Mouse (Mus musculus) heart, adult 2 months (tissue): Measurements from ENCODE around the gene 1700016D06Rik. TPM values are rescaled to one million over a fixed set of nuclear protein-coding genes. Genes with fewer than 3 reads are reported as not detected.
A peak's percentile ranks its signal among the peaks of the same experiment; 100 is the strongest.

Experiments used
- DNase-seq, 2 experiments: peaks; one replicate each; pipeline ENCODE4 v3.0.0; 2021
- H3K27ac ChIP-seq: fragments of 200-600 bp; 2 replicates; pipeline ENCODE4 v1.8.1; 2022
- H3K27me3 ChIP-seq: fragments of 200-500 bp; 2 replicates; pipeline ENCODE4 v1.6.1; 2012; ENCODE audit warnings: mild to moderate bottlenecking, low read length, inconsistent platforms, mixed read lengths; ENCODE audit not compliant: control insufficient read depth, insufficient read depth
- H3K36me3 ChIP-seq: fragments of 200-500 bp; 2 replicates; pipeline ENCODE4 v1.6.1; 2012; ENCODE audit warnings: low read length, inconsistent platforms; ENCODE audit not compliant: control insufficient read depth, insufficient read depth
- H3K4me1 ChIP-seq: fragments of 200-500 bp; 2 replicates; pipeline ENCODE4 v1.6.1; 2011; ENCODE audit warnings: low read length; ENCODE audit not compliant: control insufficient read depth, insufficient read depth
- H3K4me3 ChIP-seq: fragments of 200-600 bp; 2 replicates; pipeline ENCODE4 v1.8.1; 2022
- H3K79me2 ChIP-seq: fragments of 200-500 bp; replicated peaks from 2 replicates; pipeline ENCODE4 v1.6.1; 2012; ENCODE audit warnings: mild to moderate bottlenecking, inconsistent platforms, low read length, moderate library complexity, mixed read lengths; ENCODE audit not compliant: control insufficient read depth, insufficient read depth
- H3K9ac ChIP-seq: fragments of 200-500 bp; 2 replicates; pipeline ENCODE4 v1.6.1; 2012; ENCODE audit warnings: low read depth, mild to moderate bottlenecking, control low read depth, inconsistent platforms, low read length, mixed read lengths
- CTCF ChIP-seq: fragments of 200-600 bp; IDR thresholded peaks from 2 replicates; pipeline ENCODE4 v1.8.1; 2022; ENCODE audit warnings: antibody characterized with exemption, mild to moderate bottlenecking, moderate library complexity
- EP300 ChIP-seq: fragments of 200-500 bp; IDR thresholded peaks from 2 replicates; pipeline ENCODE4 v1.6.1; 2011; ENCODE audit warnings: low read depth, low read length, control low read depth; ENCODE audit not compliant: insufficient read depth
- POLR2A ChIP-seq: fragments of 200-500 bp; IDR thresholded peaks from 2 replicates; pipeline ENCODE4 v1.6.1; 2011; ENCODE audit warnings: mild to moderate bottlenecking, low read depth, low read length, control low read depth; ENCODE audit not compliant: insufficient read depth
- WGBS: fragments of 180-500 bp; shearing (Covaris S2); methylation state at CpG from one replicate; pipeline ENCODE4 v1.1.7; 2018; 5-methylcytosine and 5-hydroxymethylcytosine counted together
- intact Hi-C: fragments of 180-260 bp; cut with DNase I; formaldehyde crosslinking; loops from one replicate; pipeline ENCODE4 v1.15.1; 2025
- microRNA-seq, 2 experiments: library from miRNA; unstranded; fragments of <30 nt; microRNA quantifications; one replicate each; pipeline ENCODE4 v1.2.0; 2021
- polyA plus RNA-seq: library from polyadenylated mRNA; depleted of rRNA; stranded (reverse); fragments of >200 nt; gene quantifications from 2 replicates; pipeline ENCODE4 v1.2.3, GENCODE M21; 2012; rRNA removed
- total RNA-seq, 2 experiments: library from RNA; stranded (reverse); gene quantifications; 2 replicates each; pipeline ENCODE4 v1.2.3; 2021

Gene 1700016D06Rik
- total and polyA plus RNA-seq, 3 experiments = not detected

- no peaks in the 10 kb centered on the region for H3K79me2 ChIP-seq
- H3K4me1 ChIP-seq = no peaks in the 10 kb centered on the region
- intact Hi-C loops = loop anchor here (5.0 kb wide), 1 partner anchor 109 kb away; no protein-coding TSS in a partner anchor
- TF ChIP-seq CTCF (peak; percentile 82), EP300 (peak; percentile 71; the same call in 1 of the 2 replicates), POLR2A (no peak)
- WGBS = 0% methylated on average over 1 of the region's 1 CpGs
- H3K27ac ChIP-seq = no peak overlapping the region
- peak; percentile 18 to 65 for DNase-seq
- no peak overlapping the region for H3K9ac ChIP-seq
- H3K4me3 ChIP-seq = no peak overlapping the region
- H3K36me3 ChIP-seq = peaks cover 5% of the 10 kb centered on the region
- H3K27me3 ChIP-seq = no peaks in the 10 kb centered on the region
Measured at GRCm38 (mm10) chr8:11616294-11616693, 84.6 kb downstream of the 1700016D06Rik start.

- H3K36me3 ChIP-seq = peaks cover 5% of the 10 kb centered on the region
- H3K4me3 ChIP-seq = no peak overlapping the region
- no peaks in the 10 kb centered on the region for H3K27me3 ChIP-seq
- intact Hi-C loops = no loop called here
- H3K4me1 ChIP-seq = no peaks in the 10 kb centered on the region
- peak in 1 of 2 experiments; percentile 42 for DNase-seq
- 37% methylated on average over 6 of the region's 6 CpGs for WGBS
- TF ChIP-seq EP300 (0 out of 2 replicates have a peak, but pooled peaks have one; percentile 47), CTCF (no peak), POLR2A (no peak)
- no peaks in the 10 kb centered on the region for H3K79me2 ChIP-seq
- H3K9ac ChIP-seq = no peak overlapping the region
- H3K27ac ChIP-seq = peak overlapping the region; percentile 58
Measured at GRCm38 (mm10) chr8:11614126-11614835, 86.6 kb downstream of the 1700016D06Rik start.

GRCm38 (mm10) chr8:11608848-11609247 is 92.0 kb downstream of the 1700016D06Rik start:
- H3K9ac ChIP-seq = no peak overlapping the region
- no peaks in the 10 kb centered on the region for H3K4me1 ChIP-seq
- TF ChIP-seq EP300 (no peak), POLR2A (no peak), CTCF (no peak)
- no peaks in the 10 kb centered on the region for H3K36me3 ChIP-seq
- no peaks in the 10 kb centered on the region for H3K27me3 ChIP-seq
- no peak overlapping the region for H3K4me3 ChIP-seq
- intact Hi-C loops = no loop called here
- WGBS = 97% methylated on average over 9 of the region's 9 CpGs
- no peak for DNase-seq
- no peak overlapping the region for H3K27ac ChIP-seq
- no peaks in the 10 kb centered on the region for H3K79me2 ChIP-seq

Small RNAs within 50 kb of the gene (microRNA-seq; reads per million reads assigned to microRNA genes)
- 2.3 to 2.8 reads per million in 2 experiments for gene Mir7238

Other genes starting within 250 kb of the 1700016D06Rik start
- gene Rab20, start 222.4 kb downstream of the 1700016D06Rik start, total RNA-seq = 10 to 100 TPM; 17.8 to 27.4 TPM
- gene Rab20, start 222.4 kb downstream of the 1700016D06Rik start, polyA plus RNA-seq = 40.9 and 46.8 TPM in 2 replicates
- 10 to 100 TPM; 31.2 to 32.7 TPM for gene Naxd, start 203.6 kb downstream of the 1700016D06Rik start, total RNA-seq
- gene Naxd, start 203.6 kb downstream of the 1700016D06Rik start, polyA plus RNA-seq = 56.9 and 64.1 TPM in 2 replicates
- 10 to 100 TPM; 46.5 to 47.7 TPM for gene Cars2, start 150.3 kb downstream of the 1700016D06Rik start, total RNA-seq
- 49.8 and 66.0 TPM in 2 replicates for gene Cars2, start 150.3 kb downstream of the 1700016D06Rik start, polyA plus RNA-seq
- 10 to 100 TPM; 19.9 to 26.9 TPM for gene Ing1, start 145.5 kb downstream of the 1700016D06Rik start, total RNA-seq
- 9.6 and 13.1 TPM in 2 replicates for gene Ing1, start 145.5 kb downstream of the 1700016D06Rik start, polyA plus RNA-seq
- 10 to 100 TPM; 19.3 to 21.5 TPM for gene Ankrd10, start 65.3 kb downstream of the 1700016D06Rik start, total RNA-seq
- 39.9 and 57.5 TPM in 2 replicates for gene Ankrd10, start 65.3 kb downstream of the 1700016D06Rik start, polyA plus RNA-seq
- 100 to 1,000 TPM; 114 to 117 TPM for gene Arhgef7, start 26.7 kb upstream of the 1700016D06Rik start, total RNA-seq
- gene Arhgef7, start 26.7 kb upstream of the 1700016D06Rik start, polyA plus RNA-seq = 59.7 and 68.7 TPM in 2 replicates
- gene Tex29, start 139.4 kb upstream of the 1700016D06Rik start, total RNA-seq = not detected
- 0.38 TPM in 1 of 2 replicates, not detected in the other for gene Tex29, start 139.4 kb upstream of the 1700016D06Rik start, polyA plus RNA-seq